Mouse (Mus musculus): ENCODE data around the gene Smg7.

- no peak for TF ChIP-seq CTCF (IDR thresholded peaks at IDR 0.05; ENCODE audit: extremely low read depth, insufficient read length, insufficient replicate concordance, low read depth, low read length)
- TF ChIP-seq POLR2A (IDR thresholded peaks at IDR 0.05; ENCODE audit: low read depth, low read length) = no peak
These were observed 31.4 kb downstream of the Smg7 start for GRCm38 (mm10) chr1:152871031-152871430.

All from small intestine, adult 2 months (tissue).